Mouse (Mus musculus) cortical plate, adult 2 months (tissue): ENCODE data around the gene Kirrel3.

Experiments
- CTCF ChIP-seq: fragments of 200-500 bp; IDR thresholded peaks from 2 replicates; pipeline ENCODE4 v1.5.1; 2011; ENCODE audit warnings: mild to moderate bottlenecking, control low read depth, low read length; ENCODE audit not compliant: insufficient read depth; ENCODE audit errors: extremely low read depth
- POLR2A ChIP-seq: fragments of 200-500 bp; IDR thresholded peaks from 2 replicates; pipeline ENCODE4 v1.6.1; 2011; ENCODE audit warnings: mild to moderate bottlenecking, low read length, control low read depth; ENCODE audit not compliant: insufficient read depth; ENCODE audit errors: extremely low read depth

DNA sequence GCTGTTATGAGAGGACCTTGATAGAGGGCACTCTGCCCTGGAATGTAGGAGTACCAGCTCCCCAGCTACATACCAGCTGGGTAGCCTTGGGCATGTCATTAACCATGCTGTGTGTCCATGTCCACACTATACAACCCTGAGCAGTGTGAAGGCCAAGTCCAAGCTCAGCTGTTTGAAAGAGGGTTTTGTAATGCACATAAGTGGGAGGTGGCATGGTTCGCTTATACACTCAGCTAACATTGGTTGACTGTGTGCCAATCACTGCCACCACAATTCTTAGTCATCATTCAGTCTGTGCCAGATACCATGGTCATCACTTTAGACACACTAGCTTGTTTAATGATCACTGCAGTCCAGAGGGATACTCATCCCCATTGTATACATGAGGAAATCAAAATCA lies 436.2 kb downstream of the Kirrel3 start:
- TF ChIP-seq CTCF: no peak
- no peak for TF ChIP-seq POLR2A
